In genomic region chr5:113471417-113471816, GRCm38 (mm10) we compare ENCODE assay signal across 9 mouse cellular contexts. TPM values are rescaled to one million over a fixed set of nuclear protein-coding genes. Genes with fewer than 3 reads are reported as not detected.
DNase-seq lines count a peak whose midpoint lies in the region; ATAC-seq and TF ChIP-seq lines count a peak whose summit lies in the region.
"Had no signal": no experiment of that assay in that cellular context is flagged by ENCODE, and none has a peak within 500 bp of the region (broad histone marks: within the 10 kb centered on the region; RNA-seq: fewer than 3 reads in every experiment).

No protein-coding gene starts in this region.

- no peak overlapping the region for H3K4me2 ChIP-seq in kidney, embryonic 15.5 days
- no peak overlapping the region for H3K4me2 ChIP-seq in heart, postnatal 0 days (ENCODE audit: low read depth, low read length)
- H3K4me2 ChIP-seq: embryonic facial prominence, embryonic 13.5 days had no signal

- H3K4me3 ChIP-seq in kidney, embryonic 15.5 days (replicated peaks), result no peak overlapping the region
- H3K4me3 ChIP-seq in heart, postnatal 0 days (ENCODE audit: low read depth, low read length), result no peak overlapping the region
- H3K4me3 ChIP-seq: embryonic facial prominence, embryonic 13.5 days had no signal

- 41% methylated on average over 4 of the region's 4 CpGs for WGBS in kidney, embryonic 15.5 days
- 41% methylated on average over 4 of the region's 4 CpGs for WGBS in heart, postnatal 0 days

- H3K9me3 ChIP-seq in kidney, embryonic 15.5 days (replicated peaks), result no peaks in the 10 kb centered on the region
- H3K9me3 ChIP-seq in heart, postnatal 0 days (replicated peaks; ENCODE audit: control insufficient read depth, low read length), result no peaks in the 10 kb centered on the region
- H3K9me3 ChIP-seq: embryonic facial prominence, embryonic 13.5 days had no signal

- intact Hi-C loops in left cerebral cortex, postnatal 36 days (cut with DNase I), result loop anchor here (2.0 to 5.0 kb wide), 2 partner anchors 94 to 253 kb away; partner anchors contain the start of gene 1700069L16Rik

- no peak overlapping the region for H3K9ac ChIP-seq in kidney, embryonic 15.5 days
- no peak overlapping the region for H3K9ac ChIP-seq in heart, postnatal 0 days (replicated peaks; ENCODE audit: low read depth, low read length)
- H3K9ac ChIP-seq: embryonic facial prominence, embryonic 13.5 days had no signal

- no peak overlapping the region for H3K27ac ChIP-seq in kidney, embryonic 15.5 days
- H3K27ac ChIP-seq in heart, postnatal 0 days (ENCODE audit: low read depth), result no peak overlapping the region
- H3K27ac ChIP-seq: embryonic facial prominence, embryonic 13.5 days had no signal

- no peaks in the 10 kb centered on the region for H3K36me3 ChIP-seq in kidney, embryonic 15.5 days
- H3K36me3 ChIP-seq in heart, postnatal 0 days (replicated peaks; ENCODE audit: control insufficient read depth, insufficient read depth, low read length), result no peaks in the 10 kb centered on the region
- H3K36me3 ChIP-seq: embryonic facial prominence, embryonic 13.5 days had no signal

- TF ChIP-seq CTCF in heart, postnatal 0 days (IDR thresholded peaks at IDR 0.05; ENCODE audit: low read depth), result peak; percentile 73

- peaks cover 29% of the 10 kb centered on the region for H3K4me1 ChIP-seq in kidney, embryonic 15.5 days
- no peaks in the 10 kb centered on the region for H3K4me1 ChIP-seq in heart, postnatal 0 days (ENCODE audit: control insufficient read depth, insufficient read depth)

- no peaks in the 10 kb centered on the region for H3K27me3 ChIP-seq in kidney, embryonic 15.5 days
- H3K27me3 ChIP-seq in heart, postnatal 0 days (ENCODE audit: control insufficient read depth, insufficient read depth, low read length), result 0 out of 2 replicates have a peak, but pooled peaks cover 21% of the 10 kb centered on the region
- H3K27me3 ChIP-seq: embryonic facial prominence, embryonic 13.5 days had no signal

- no peak for ATAC-seq in kidney, embryonic 15.5 days (replicated peaks; ENCODE audit: low FRiP score)
- peak; percentile 52 for ATAC-seq in activated CD4-positive, CD25-positive, alpha-beta regulatory T cell, adult 4 months
- ATAC-seq in heart, postnatal 0 days (ENCODE audit: insufficient read depth, low read depth), result no peak

- TF ChIP-seq EP300 in heart, postnatal 0 days (IDR thresholded peaks at IDR 0.05; ENCODE audit: low read depth), result no peak

- peak; percentile 76 for DNase-seq in kidney, adult 18-20 months
- peak; percentile 56 to 75 for DNase-seq in cerebellum, postnatal 4 days (ENCODE audit: low spot score in 2 of 2)
- DNase-seq in heart, postnatal 0 days (ENCODE audit: low spot score), result peak; percentile 47
- DNase-seq in left cerebral cortex, postnatal 36 days (ENCODE audit: low spot score in 2 of 2), result peak; percentile 60 to 64
- peak; percentile 73 for DNase-seq in retina, embryonic 14.5 days (ENCODE audit: low spot score)
- DNase-seq in urinary bladder, adult 2 months (ENCODE audit: low spot score), result peak; percentile 52

RNA-seq across cellular contexts. Expression of gene Wscd2, which starts 18.7 kb away (rescaled TPM):
- 2.8 and 4.5 TPM in 2 replicates for polyA plus RNA-seq in kidney, embryonic 15.5 days (2015; fragmentation: Nextera tagmentation; extraction: Ambion mirVana)
- 1 to 10 TPM; 1.6 to 2.2 TPM for polyA plus RNA-seq in activated CD4-positive, CD25-positive, alpha-beta regulatory T cell, adult 4 months (2017; shearing (Covaris generic))
- 0.73 and 4.5 TPM in 2 replicates for total RNA-seq in heart, postnatal 0 days (2014; rRNA removed; ENCODE audit: low replicate concordance)
- polyA plus RNA-seq in heart, postnatal 0 days (2015; fragmentation: Nextera tagmentation; extraction: Ambion mirVana), result 0.27 and 0.34 TPM in 2 replicates
- 10 to 100 TPM; 51.5 to 66.8 TPM for total RNA-seq in left cerebral cortex, postnatal 36 days (2021)
- polyA plus RNA-seq in urinary bladder, adult 2 months (2012; rRNA removed), result 23.5 and 29.6 TPM in 2 replicates
